Mouse (Mus musculus): ENCODE results near the gene Nenf. TPM values are rescaled to one million over a fixed set of nuclear protein-coding genes. Genes with fewer than 3 reads are reported as not detected.

Gene Nenf
- polyA plus RNA-seq, 1 experiment from 2014 or later: 125 TPM

DNA sequence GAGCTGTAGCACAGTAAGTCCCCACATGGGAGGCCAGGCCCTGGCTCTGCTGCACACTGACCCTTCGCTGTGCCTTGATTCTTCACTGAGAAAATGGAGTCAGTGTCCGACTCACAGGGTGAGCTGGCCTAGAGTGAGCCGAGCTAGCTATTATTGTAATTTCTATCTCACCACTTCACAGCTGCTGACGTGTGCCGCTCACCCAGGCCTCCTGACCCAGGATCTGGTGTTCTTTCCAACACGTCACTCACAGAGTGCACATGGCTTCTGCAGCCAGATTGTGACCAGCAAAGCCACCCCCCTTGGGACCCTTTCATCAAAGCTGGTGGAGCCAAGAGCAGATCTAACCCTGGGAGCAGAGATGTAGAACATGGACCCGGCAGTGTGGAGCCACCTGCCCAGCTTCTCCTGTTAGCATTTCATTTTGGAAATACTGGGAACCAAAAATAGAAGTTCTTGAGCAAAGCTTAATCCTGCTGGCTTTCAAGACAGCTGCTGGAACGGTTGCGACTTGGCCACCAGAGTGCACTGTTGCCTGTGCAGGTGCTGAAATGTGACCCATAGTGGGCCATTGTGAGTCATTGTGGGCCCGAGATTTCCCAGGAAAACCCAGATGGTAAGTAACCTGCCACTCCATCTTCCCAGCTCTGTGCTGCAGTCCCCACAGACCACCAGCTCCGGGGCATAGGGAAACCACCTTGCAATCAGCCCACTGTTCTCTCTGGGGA, 18.6 kb downstream of the Nenf start:
- DNase-seq (peak; percentile 53), ATAC-seq (ENCODE audit: low FRiP score, low TSS enrichment) (no peak)
- H3K27me3 ChIP-seq (ENCODE audit: control insufficient read depth, insufficient read depth, low read length): no peaks in the 10 kb centered on the region
- WGBS: 58% methylated on average over 11 of the region's 11 CpGs
- H3K9ac ChIP-seq (replicated peaks; ENCODE audit: low read length): no peak overlapping the region
- H3K4me3 ChIP-seq (replicated peaks; ENCODE audit: low read depth, low read length): no peak overlapping the region
- H3K4me2 ChIP-seq (ENCODE audit: low read length): no peak overlapping the region
- no peaks in the 10 kb centered on the region for H3K36me3 ChIP-seq (ENCODE audit: control insufficient read depth, insufficient read depth, low read length)
- H3K4me1 ChIP-seq (ENCODE audit: control insufficient read depth, insufficient read depth, low read length): no peaks in the 10 kb centered on the region
- H3K27ac ChIP-seq (replicated peaks; ENCODE audit: low read depth, low read length): no peak overlapping the region
- H3K9me3 ChIP-seq (ENCODE audit: control insufficient read depth, low read length): no peaks in the 10 kb centered on the region

DNA sequence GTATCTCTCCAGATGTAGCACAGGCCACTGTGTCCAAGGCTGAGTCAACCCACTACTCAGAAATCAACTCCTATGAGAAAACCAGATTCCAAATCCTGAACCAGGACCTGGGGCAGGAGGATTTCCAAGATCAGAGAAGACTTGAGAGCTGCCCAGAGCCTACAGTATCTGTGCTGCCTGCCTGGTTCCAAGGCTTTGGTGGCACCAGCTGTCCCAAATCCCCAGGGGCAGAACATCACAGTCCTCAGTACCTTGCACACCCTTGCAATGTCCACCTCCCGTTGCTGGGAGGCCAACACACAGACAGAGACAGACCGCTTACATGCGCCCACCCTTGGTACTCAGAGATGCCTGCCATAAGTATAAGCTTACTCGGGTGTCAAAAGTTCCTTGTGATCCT, 19.7 kb downstream of the Nenf start:
- Histone ChIP-seq H3K4me1 (ENCODE audit: control insufficient read depth, insufficient read depth, low read length) (no peaks in the 10 kb centered on the region), H3K27me3 (ENCODE audit: control insufficient read depth, insufficient read depth, low read length) (no peaks in the 10 kb centered on the region), H3K27ac (replicated peaks; ENCODE audit: low read depth, low read length) (no peak overlapping the region), H3K4me2 (ENCODE audit: low read length) (no peak overlapping the region), H3K9ac (replicated peaks; ENCODE audit: low read length) (no peak overlapping the region), H3K36me3 (ENCODE audit: control insufficient read depth, insufficient read depth, low read length) (no peaks in the 10 kb centered on the region), H3K9me3 (ENCODE audit: control insufficient read depth, low read length) (no peaks in the 10 kb centered on the region), H3K4me3 (replicated peaks; ENCODE audit: low read depth, low read length) (no peak overlapping the region)
- no peak for DNase-seq
- WGBS: 92% methylated on average over 4 of the region's 4 CpGs
- no peak for ATAC-seq (ENCODE audit: low FRiP score, low TSS enrichment)

DNA sequence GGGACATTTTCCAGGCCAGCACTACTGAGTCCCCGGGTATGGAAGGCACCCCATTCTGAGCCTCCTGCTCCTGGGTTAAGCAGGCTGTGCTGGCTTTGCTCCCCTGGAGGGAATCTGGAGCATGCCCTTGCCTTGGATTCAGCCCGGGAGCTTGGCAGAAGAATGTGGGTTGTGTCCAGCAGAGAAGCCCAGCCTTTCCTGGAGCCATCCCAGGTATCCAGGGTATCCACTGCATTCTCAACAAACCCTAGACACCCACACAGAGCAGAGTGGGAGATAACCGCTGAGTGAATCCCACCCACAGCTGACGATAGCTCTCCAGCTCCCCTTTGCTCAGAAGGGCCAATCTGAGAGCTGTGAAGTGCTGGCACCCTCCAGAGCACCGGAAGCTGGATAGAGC, 21.5 kb downstream of the Nenf start:
- no peak overlapping the region for H3K9ac ChIP-seq (replicated peaks; ENCODE audit: low read length)
- H3K27ac ChIP-seq (replicated peaks; ENCODE audit: low read depth, low read length): no peak overlapping the region
- H3K4me1 ChIP-seq (ENCODE audit: control insufficient read depth, insufficient read depth, low read length): no peaks in the 10 kb centered on the region
- no peak for DNase-seq
- H3K27me3 ChIP-seq (ENCODE audit: control insufficient read depth, insufficient read depth, low read length): no peaks in the 10 kb centered on the region
- no peak for ATAC-seq (ENCODE audit: low FRiP score, low TSS enrichment)
- 71% methylated on average over 5 of the region's 5 CpGs for WGBS
- no peak overlapping the region for H3K4me2 ChIP-seq (ENCODE audit: low read length)
- no peaks in the 10 kb centered on the region for H3K36me3 ChIP-seq (ENCODE audit: control insufficient read depth, insufficient read depth, low read length)
- no peak overlapping the region for H3K4me3 ChIP-seq (replicated peaks; ENCODE audit: low read depth, low read length)
- no peaks in the 10 kb centered on the region for H3K9me3 ChIP-seq (ENCODE audit: control insufficient read depth, low read length)

DNA sequence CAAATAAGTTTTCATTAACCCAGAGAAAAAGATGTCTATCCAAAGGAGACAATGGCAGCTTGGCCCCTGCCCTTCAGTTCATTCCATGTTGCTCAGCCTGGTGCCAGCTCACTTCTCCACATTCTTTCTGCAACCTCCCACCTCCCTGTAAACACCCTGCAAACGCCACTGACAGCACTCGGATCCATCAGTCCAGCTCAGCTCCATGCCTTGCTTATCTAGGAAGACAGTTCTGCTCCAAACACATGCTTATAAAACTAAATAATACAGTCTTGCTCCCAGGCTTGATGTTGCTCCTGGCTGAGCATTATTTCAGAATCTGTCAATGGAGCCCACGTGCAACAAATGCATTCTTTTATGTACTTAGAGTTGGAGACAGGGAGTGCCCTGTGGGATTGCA, 22.2 kb downstream of the Nenf start:
- H3K27ac ChIP-seq (replicated peaks; ENCODE audit: low read depth, low read length): no peak overlapping the region
- no peaks in the 10 kb centered on the region for H3K4me1 ChIP-seq (ENCODE audit: control insufficient read depth, insufficient read depth, low read length)
- no peak overlapping the region for H3K4me3 ChIP-seq (replicated peaks; ENCODE audit: low read depth, low read length)
- H3K4me2 ChIP-seq (ENCODE audit: low read length): no peak overlapping the region
- H3K36me3 ChIP-seq (ENCODE audit: control insufficient read depth, insufficient read depth, low read length): no peaks in the 10 kb centered on the region
- DNase-seq (no peak), ATAC-seq (ENCODE audit: low FRiP score, low TSS enrichment) (no peak)
- 55% methylated on average over 3 of the region's 3 CpGs for WGBS
- no peaks in the 10 kb centered on the region for H3K27me3 ChIP-seq (ENCODE audit: control insufficient read depth, insufficient read depth, low read length)
- H3K9ac ChIP-seq (replicated peaks; ENCODE audit: low read length): no peak overlapping the region
- H3K9me3 ChIP-seq (ENCODE audit: control insufficient read depth, low read length): no peaks in the 10 kb centered on the region

DNA sequence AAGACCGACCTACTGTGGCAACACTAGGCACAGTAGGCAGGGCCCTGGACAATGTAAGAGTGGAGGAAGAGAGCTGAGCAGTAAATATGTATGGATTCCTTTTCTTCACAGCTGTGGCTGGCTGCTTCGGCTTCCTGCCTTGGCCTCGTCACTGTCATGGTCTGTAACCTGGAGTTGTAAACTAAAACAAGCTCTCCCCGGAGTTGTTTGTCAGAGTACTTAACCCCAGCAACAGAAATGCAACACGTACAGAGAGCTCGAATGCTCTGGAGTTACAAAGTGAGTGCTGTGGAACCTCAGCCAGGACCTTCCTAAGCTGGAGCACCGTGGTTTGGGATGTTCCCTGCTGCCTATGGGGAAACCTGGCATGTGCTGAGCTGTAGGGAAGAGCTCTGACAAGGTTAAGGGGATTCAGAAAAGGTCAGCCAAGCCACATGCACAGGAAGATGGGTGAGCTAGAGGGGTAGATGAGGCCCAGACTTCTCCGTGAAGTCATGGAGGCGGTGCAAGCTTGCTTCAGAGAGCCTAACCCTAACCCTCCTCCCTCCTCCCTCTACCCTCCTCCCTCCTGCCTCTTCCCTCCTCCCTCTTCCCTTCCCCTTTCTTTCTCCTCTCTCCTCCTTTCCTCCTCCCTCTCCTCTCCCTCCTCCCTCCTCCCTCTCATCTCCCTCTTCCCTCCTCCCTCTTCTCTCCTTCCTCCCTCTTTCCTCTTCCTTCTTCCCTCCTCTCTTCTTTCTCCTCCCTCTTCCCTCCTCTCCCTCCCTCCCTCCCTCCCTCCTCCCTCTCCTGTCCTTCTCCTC, 23.8 kb downstream of the Nenf start:
- H3K4me1 ChIP-seq (ENCODE audit: control insufficient read depth, insufficient read depth, low read length): no peaks in the 10 kb centered on the region
- H3K9me3 ChIP-seq (ENCODE audit: control insufficient read depth, low read length): no peaks in the 10 kb centered on the region
- no peaks in the 10 kb centered on the region for H3K27me3 ChIP-seq (ENCODE audit: control insufficient read depth, insufficient read depth, low read length)
- 74% methylated on average over 9 of the region's 9 CpGs for WGBS
- no peak overlapping the region for H3K4me2 ChIP-seq (ENCODE audit: low read length)
- ATAC-seq (ENCODE audit: low FRiP score, low TSS enrichment): no peak
- no peak overlapping the region for H3K9ac ChIP-seq (replicated peaks; ENCODE audit: low read length)
- no peak overlapping the region for H3K27ac ChIP-seq (replicated peaks; ENCODE audit: low read depth, low read length)
- H3K36me3 ChIP-seq (ENCODE audit: control insufficient read depth, insufficient read depth, low read length): no peaks in the 10 kb centered on the region
- no peak overlapping the region for H3K4me3 ChIP-seq (replicated peaks; ENCODE audit: low read depth, low read length)
- no peak for DNase-seq

DNA sequence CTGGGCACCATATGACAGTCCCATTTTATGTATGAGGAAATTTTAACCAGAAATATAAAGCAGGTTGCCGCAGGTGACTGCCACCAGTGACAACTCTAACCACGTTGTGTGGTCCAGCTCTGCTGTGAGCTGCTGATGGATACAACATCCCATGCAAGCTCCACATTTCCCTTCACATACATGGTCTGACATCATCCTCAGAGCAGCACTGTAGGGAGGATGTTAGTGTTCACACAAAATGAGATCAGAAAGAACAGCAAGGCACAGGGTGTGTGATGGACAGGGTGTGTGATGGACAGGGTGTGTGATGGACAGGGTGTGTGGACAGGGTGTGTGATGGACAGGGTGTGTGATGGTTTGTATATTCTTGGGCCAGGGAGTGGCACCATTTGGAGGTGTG, 24.9 kb downstream of the Nenf start:
- ATAC-seq (ENCODE audit: low FRiP score, low TSS enrichment): no peak
- no peak overlapping the region for H3K4me3 ChIP-seq (replicated peaks; ENCODE audit: low read depth, low read length)

DNA sequence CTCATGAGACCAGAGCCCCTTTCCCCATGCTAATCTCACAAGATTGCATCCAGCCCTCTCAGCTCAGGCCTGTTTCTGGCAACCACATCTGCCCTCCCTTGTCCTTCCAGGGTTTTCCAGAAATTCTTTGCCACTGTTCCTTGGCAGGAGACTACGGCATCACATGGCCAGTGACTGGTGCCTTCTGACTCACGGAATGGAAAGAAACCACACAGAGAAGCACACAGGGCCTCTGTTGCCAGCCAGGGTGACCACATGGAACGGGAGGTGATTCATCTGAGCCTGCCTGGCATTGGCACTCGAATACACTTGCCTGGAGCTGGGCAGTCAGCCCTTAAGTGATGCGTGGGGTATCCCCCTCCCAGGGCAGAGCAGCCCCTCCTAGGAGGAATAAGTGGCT, 25.6 kb downstream of the Nenf start:
- no peak for ATAC-seq (ENCODE audit: low FRiP score, low TSS enrichment)
- no peak for DNase-seq
- H3K4me3 ChIP-seq (replicated peaks; ENCODE audit: low read depth, low read length): no peak overlapping the region
- H3K9ac ChIP-seq (replicated peaks; ENCODE audit: low read length): no peak overlapping the region
- 73% methylated on average over 5 of the region's 5 CpGs for WGBS
- no peaks in the 10 kb centered on the region for H3K4me1 ChIP-seq (ENCODE audit: control insufficient read depth, insufficient read depth, low read length)
- no peak overlapping the region for H3K4me2 ChIP-seq (ENCODE audit: low read length)
- H3K27ac ChIP-seq (replicated peaks; ENCODE audit: low read depth, low read length): no peak overlapping the region
- H3K36me3 ChIP-seq (ENCODE audit: control insufficient read depth, insufficient read depth, low read length): no peaks in the 10 kb centered on the region
- H3K9me3 ChIP-seq (ENCODE audit: control insufficient read depth, low read length): no peaks in the 10 kb centered on the region
- H3K27me3 ChIP-seq (ENCODE audit: control insufficient read depth, insufficient read depth, low read length): no peaks in the 10 kb centered on the region

More for the DNA sequence above, 24.9 kb downstream of the Nenf start:
- DNase-seq: no peak
- H3K4me1 ChIP-seq (ENCODE audit: control insufficient read depth, insufficient read depth, low read length): no peaks in the 10 kb centered on the region
- no peak overlapping the region for H3K27ac ChIP-seq (replicated peaks; ENCODE audit: low read depth, low read length)
- 85% methylated on average over 2 of the region's 2 CpGs for WGBS
- H3K36me3 ChIP-seq (ENCODE audit: control insufficient read depth, insufficient read depth, low read length): no peaks in the 10 kb centered on the region
- H3K9me3 ChIP-seq (ENCODE audit: control insufficient read depth, low read length): no peaks in the 10 kb centered on the region
- no peak overlapping the region for H3K4me2 ChIP-seq (ENCODE audit: low read length)
- H3K9ac ChIP-seq (replicated peaks; ENCODE audit: low read length): no peak overlapping the region
- H3K27me3 ChIP-seq (ENCODE audit: control insufficient read depth, insufficient read depth, low read length): no peaks in the 10 kb centered on the region

DNA sequence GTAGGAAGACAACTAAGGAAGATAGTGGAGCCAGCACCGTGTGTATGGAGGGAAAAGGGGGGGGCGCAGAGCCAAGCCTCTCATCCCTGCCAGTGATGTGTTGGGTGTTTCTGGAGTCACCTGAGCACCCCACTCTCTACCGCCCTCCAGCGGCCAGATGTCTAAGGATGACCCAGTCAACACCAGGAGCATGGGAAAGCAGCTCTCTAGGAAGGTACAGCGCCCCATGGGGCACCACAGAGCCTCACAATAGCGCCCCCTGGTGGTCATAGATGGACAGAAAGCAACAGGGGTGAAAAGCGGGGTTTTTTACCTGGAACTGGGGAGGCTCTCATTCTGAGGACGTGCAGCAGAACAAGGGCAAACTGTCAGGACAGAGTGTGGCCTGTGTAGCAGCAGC, 29.2 kb downstream of the Nenf start:
- Histone ChIP-seq H3K9ac (replicated peaks; ENCODE audit: low read length) (no peak overlapping the region), H3K27me3 (ENCODE audit: control insufficient read depth, insufficient read depth, low read length) (no peaks in the 10 kb centered on the region), H3K9me3 (ENCODE audit: control insufficient read depth, low read length) (no peaks in the 10 kb centered on the region), H3K27ac (replicated peaks; ENCODE audit: low read depth, low read length) (no peak overlapping the region), H3K36me3 (ENCODE audit: control insufficient read depth, insufficient read depth, low read length) (no peaks in the 10 kb centered on the region), H3K4me1 (ENCODE audit: control insufficient read depth, insufficient read depth, low read length) (no peaks in the 10 kb centered on the region), H3K4me2 (ENCODE audit: low read length) (no peak overlapping the region), H3K4me3 (replicated peaks; ENCODE audit: low read depth, low read length) (no peak overlapping the region)
- WGBS: 37% methylated on average over 8 of the region's 8 CpGs
- ATAC-seq (ENCODE audit: low FRiP score, low TSS enrichment): no peak
- peak; percentile 26 for DNase-seq

DNA sequence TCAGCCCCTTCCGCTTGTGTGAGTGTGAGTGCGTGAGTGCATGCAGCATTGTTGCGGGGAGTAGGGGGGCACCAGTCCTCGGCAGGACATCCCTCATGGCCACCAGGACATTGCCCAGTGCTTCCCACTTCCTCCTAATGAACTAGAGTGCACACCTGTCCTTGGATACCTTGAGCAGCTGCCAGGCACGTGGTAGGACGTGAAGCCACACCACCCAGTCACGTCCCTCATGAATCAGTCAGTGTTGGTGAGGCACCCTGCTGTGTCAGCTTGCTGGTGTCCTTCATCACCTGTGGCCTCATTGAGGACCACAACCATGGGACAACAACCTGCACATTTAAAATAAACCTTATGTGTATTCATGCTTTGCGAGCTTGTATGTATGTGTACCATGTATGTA, 33.5 kb downstream of the Nenf start:
- Histone ChIP-seq H3K4me2 (ENCODE audit: low read length) (no peak overlapping the region), H3K9me3 (ENCODE audit: control insufficient read depth, low read length) (no peaks in the 10 kb centered on the region), H3K9ac (replicated peaks; ENCODE audit: low read length) (no peak overlapping the region), H3K4me1 (ENCODE audit: control insufficient read depth, insufficient read depth, low read length) (no peaks in the 10 kb centered on the region), H3K4me3 (replicated peaks; ENCODE audit: low read depth, low read length) (no peak overlapping the region), H3K27me3 (ENCODE audit: control insufficient read depth, insufficient read depth, low read length) (no peaks in the 10 kb centered on the region), H3K36me3 (ENCODE audit: control insufficient read depth, insufficient read depth, low read length) (no peaks in the 10 kb centered on the region), H3K27ac (replicated peaks; ENCODE audit: low read depth, low read length) (no peak overlapping the region)
- no peak for DNase-seq
- ATAC-seq (ENCODE audit: low FRiP score, low TSS enrichment): no peak
- 87% methylated on average over 8 of the region's 8 CpGs for WGBS
